Mouse (Mus musculus) ES-E14 (cell line): ENCODE results near the gene Ackr3.

Experiments used
- CHD2 ChIP-seq: IDR thresholded peaks from 2 replicates; pipeline ENCODE4 v1.6.1; 2014; ENCODE audit warnings: mild to moderate bottlenecking, low read depth, low read length, inconsistent platforms
- HCFC1 ChIP-seq: IDR thresholded peaks from 2 replicates; pipeline ENCODE4 v1.6.1; 2012; ENCODE audit warnings: low read length, inconsistent platforms, borderline replicate concordance; ENCODE audit not compliant: insufficient read depth
- MAFK ChIP-seq: IDR thresholded peaks from 2 replicates; pipeline ENCODE4 v1.6.1; 2014; ENCODE audit warnings: mild to moderate bottlenecking, low read depth, low read length, inconsistent platforms; ENCODE audit not compliant: insufficient read depth
- ZC3H11A ChIP-seq: IDR thresholded peaks from 2 replicates; pipeline ENCODE4 v1.6.1; 2012; ENCODE audit warnings: low read depth, mild to moderate bottlenecking, inconsistent platforms, low read length, borderline replicate concordance

DNA sequence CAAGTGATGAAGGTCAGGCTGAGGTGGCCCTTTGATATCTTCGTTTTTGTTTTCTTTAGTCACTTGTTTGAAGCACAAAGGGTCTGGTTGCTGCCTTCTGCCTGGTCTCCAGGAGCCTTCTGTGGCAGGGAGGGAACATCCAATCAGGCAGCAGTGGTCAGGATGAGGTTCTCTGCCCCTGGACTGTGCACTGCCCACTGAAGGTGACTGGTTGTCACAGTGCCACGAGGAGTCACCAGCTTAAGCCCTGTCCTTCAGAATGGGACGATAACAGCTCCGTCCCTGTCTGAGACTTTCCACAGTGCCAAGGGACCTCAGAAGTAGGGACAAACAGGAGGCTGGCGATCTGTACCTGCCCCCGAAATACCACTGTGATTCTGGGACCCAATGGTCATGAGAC is 6.6 kb downstream of the Ackr3 start:
- TF ChIP-seq MAFK (no peak), HCFC1 (no peak), ZC3H11A (no peak), CHD2 (no peak)
